Mouse (Mus musculus): Measurements from ENCODE around the gene Scn1a.

Gene Scn1a

GRCm38 (mm10) chr2:66240334-66240733, 200.3 kb downstream of the Scn1a start:
- no peak for DNase-seq

GRCm38 (mm10) chr2:66238886-66239285, 201.8 kb downstream of the Scn1a start:
- DNase-seq = no peak

- no peak for DNase-seq
Observed at GRCm38 (mm10) chr2:66220954-66221353, 219.7 kb downstream of the Scn1a start.
